Mouse (Mus musculus): ENCODE measurements around the gene Itih1. TPM values are rescaled to one million over a fixed set of nuclear protein-coding genes. Genes with fewer than 3 reads are reported as not detected.

The Itih1 gene
- polyA plus RNA-seq (2017; shearing (Covaris generic)): not detected

DNA sequence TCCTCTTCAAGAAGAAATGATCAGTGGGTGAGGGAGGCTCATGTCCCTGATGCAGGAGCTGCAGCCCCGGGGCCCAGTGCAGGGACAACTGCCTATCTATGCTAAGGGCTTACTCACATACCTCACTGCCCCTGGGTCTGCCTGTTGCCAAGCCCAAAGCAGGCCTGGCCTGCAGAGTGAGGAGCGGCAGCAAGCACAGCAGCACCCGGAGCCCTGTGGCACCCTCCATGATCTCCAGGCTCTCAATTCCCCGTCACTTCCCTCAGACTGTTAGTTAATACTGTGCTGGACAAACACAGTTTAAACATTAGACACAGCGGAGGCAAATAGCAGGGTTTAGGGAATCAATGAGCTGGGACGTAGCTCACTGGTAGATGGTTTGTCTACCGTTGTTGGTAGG is at the start of gene Itih1:
TSS of gene Itih1 (minus strand) at position 252 of the 400 bp plus-strand sequence.

DNA sequence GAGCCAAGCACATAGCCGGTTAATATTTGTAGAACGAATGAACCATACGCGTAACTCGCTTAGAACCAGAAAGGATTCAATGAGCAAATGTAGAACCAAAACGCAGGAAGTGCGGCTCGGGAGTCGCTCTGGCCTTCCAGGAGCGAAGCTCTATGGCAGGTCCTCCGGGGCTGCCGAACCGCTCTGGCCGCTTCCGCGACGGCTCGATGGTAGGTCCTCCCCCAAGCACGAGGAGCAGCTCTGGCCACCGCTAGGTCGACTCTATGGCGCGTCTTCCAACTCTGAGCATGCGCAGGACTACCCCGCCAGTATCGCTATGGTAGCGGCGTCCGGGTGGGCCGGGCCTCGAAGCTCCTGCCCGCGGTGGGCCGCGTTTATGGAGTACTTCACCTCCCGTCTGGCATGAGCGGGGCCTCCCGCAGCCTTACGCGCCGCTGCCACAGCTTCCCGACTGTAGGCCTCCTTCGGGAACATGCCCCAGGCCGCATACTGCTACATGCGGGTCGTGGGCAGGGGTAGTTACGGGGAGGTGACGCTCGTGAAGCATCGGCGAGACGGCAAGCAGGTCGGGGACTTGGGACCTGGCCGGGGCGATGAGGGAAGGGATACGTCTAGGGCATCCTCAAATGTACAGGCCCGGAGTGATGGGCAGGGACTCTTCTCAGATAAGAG is 8.2 kb upstream of the Itih1 start, which contains the start of gene Nek4:
TSS of gene Nek4 (plus strand) at position 224 of the 672 bp plus-strand sequence.

DNA sequence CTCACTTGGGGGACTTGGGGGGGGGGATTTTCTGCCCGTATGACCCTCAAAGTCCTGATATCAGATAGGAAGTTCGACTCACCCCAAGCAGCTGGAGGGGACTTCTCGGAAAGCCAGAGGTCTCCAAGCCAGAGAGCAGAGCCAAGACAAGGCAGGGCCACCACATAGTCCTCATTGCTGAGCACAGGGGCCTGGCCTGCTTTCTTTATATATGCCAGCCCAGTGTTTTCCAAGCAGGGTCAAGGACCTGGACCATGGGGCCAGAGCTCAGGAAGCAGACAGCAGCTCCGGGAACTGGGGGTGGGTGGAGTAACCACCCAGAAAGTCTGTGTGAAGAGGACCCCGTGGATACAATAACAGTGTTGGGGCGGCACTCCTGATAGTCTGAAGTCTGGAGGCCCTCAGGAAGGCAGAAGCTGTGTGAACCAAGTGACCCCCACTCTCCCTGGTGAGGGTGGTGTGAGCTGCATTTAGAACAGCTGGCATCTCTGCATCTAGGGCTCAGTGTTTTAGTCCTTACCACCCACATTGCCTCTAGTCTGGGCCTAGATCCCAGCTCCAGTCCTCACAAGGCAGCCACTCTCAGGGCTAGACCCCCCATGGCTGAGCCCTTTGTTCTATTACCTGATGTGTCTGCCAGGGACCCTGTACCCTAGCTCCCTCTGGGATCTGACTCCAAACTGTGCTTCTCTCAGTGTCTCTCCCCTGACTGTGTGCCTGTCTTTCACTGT is 19.5 kb downstream of the Itih1 start, which contains the start of gene Itih3:
TSS of gene Itih3 (minus strand) at position 386 of the 731 bp plus-strand sequence.

DNA sequence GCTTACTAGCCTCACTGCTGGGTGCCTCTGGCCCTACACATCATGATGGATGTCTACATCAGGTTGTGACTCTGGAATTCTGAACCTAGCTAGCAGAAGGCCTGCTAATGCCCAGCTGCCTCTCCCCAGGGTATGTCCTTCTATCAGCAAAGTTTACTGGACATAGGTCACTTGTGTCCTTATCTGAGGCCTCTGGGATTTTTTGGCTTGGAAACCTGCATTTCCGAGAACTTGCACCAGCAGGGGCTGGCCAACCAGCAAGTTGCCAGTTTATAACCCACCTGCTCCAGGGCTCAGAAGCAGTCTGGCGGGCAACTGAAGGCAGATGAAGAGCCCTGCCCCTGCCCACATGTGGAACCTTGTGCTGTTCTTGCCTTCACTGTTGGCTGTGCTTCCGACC is 56.9 kb downstream of the Itih1 start, which contains the start of gene Itih4:
TSS of gene Itih4 (plus strand) at position 273 of the 400 bp plus-strand sequence.

Other genes with a start within 250 kb of the Itih1 start
- gene Sfmbt1, start 228.4 kb downstream of the Itih1 start, polyA plus RNA-seq (2017; shearing (Covaris generic)): 10.4 TPM
- 2.6 TPM for gene Tmem110, start 117.7 kb downstream of the Itih1 start, polyA plus RNA-seq (2017; shearing (Covaris generic))
- 0.89 TPM for gene Mustn1, start 64.1 kb downstream of the Itih1 start, polyA plus RNA-seq (2017; shearing (Covaris generic))
- not detected for gene Itih4, start 56.8 kb downstream of the Itih1 start, polyA plus RNA-seq (2017; shearing (Covaris generic))
- gene Itih3, start 19.5 kb downstream of the Itih1 start, polyA plus RNA-seq (2017; shearing (Covaris generic)): not detected
- 8.5 TPM for gene Nek4, start 8.1 kb upstream of the Itih1 start, polyA plus RNA-seq (2017; shearing (Covaris generic))
- gene Glt8d1, start 58.1 kb upstream of the Itih1 start, polyA plus RNA-seq (2017; shearing (Covaris generic)): 6.7 TPM
- gene Spcs1, start 58.4 kb upstream of the Itih1 start, polyA plus RNA-seq (2017; shearing (Covaris generic)): 353 TPM
- gene Pbrm1, start 75.8 kb upstream of the Itih1 start, polyA plus RNA-seq (2017; shearing (Covaris generic)): 34.9 TPM
- 111 TPM for gene Gnl3, start 75.9 kb upstream of the Itih1 start, polyA plus RNA-seq (2017; shearing (Covaris generic))
- 111 TPM for gene Smim4, start 185.7 kb upstream of the Itih1 start, polyA plus RNA-seq (2017; shearing (Covaris generic))
- gene Nt5dc2, start 187.8 kb upstream of the Itih1 start, polyA plus RNA-seq (2017; shearing (Covaris generic)): not detected
- gene Stab1, start 225.4 kb upstream of the Itih1 start, polyA plus RNA-seq (2017; shearing (Covaris generic)): 4.1 TPM